Mouse (Mus musculus): ENCODE measurements around the gene D930007J09Rik.

DNA sequence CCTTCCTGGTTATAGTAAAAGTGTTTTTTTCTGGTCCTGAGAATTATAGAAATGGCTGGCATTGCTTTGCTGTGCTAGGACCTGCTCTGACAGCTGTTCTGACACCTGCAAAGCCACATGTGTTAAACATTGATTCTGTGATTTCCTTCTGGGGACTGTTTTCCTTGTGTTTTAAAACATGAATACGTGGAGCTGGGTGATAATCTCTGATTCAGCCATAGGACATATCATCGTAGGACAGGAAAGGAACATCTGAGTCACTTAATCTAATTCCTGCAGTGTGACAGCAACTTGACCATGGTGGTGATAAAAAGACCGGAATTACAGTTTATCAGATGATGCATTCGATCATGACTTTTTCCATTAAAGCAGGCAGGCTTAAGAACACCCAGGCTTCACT is 26.2 kb upstream of the D930007J09Rik start:
- TF ChIP-seq CTCF (IDR thresholded peaks at IDR 0.05; ENCODE audit: low read depth) (no peak), EP300 (IDR thresholded peaks at IDR 0.05; ENCODE audit: low read depth) (no peak)

All from heart, postnatal 0 days (tissue).